8 mouse cellular contexts compared by ENCODE assay signal in genomic region chr10:77251223-77251783, GRCm38 (mm10). TPM values are rescaled to one million over a fixed set of nuclear protein-coding genes. Genes with fewer than 3 reads are reported as not detected.
DNase-seq lines count a peak whose midpoint lies in the region; ATAC-seq lines count a peak whose summit lies in the region.

No protein-coding gene starts in this region.

- peaks cover 42% of the 10 kb centered on the region for H3K4me1 ChIP-seq in embryonic facial prominence, embryonic 15.5 days
- H3K4me1 ChIP-seq in stomach, embryonic 14.5 days (ENCODE audit: control insufficient read depth, insufficient read depth, low read length): peaks cover 40% of the 10 kb centered on the region

- H3K36me3 ChIP-seq in embryonic facial prominence, embryonic 15.5 days: no peaks in the 10 kb centered on the region
- no peaks in the 10 kb centered on the region for H3K36me3 ChIP-seq in stomach, embryonic 14.5 days (ENCODE audit: control insufficient read depth, insufficient read depth, low read length)

- no peak for ATAC-seq in embryonic facial prominence, embryonic 15.5 days (ENCODE audit: insufficient number of reproducible peaks, low FRiP score, low TSS enrichment, low read depth)
- no peak; the same call in 1 of the 2 replicates for ATAC-seq in stomach, embryonic 14.5 days (ENCODE audit: insufficient number of reproducible peaks, insufficient read depth, low FRiP score, low read depth)

- DNase-seq in left cerebral cortex, adult 18-20 months (ENCODE audit: low spot score in 2 of 2): peak; percentile 39
- DNase-seq in left cerebral cortex, adult 11 months (ENCODE audit: low spot score): no peak
- DNase-seq in adrenal gland, adult 8-10 months: peak; percentile 87
- peak; percentile 66 to 77 for DNase-seq in kidney, postnatal 4 days
- no peak for DNase-seq in spleen, postnatal 14 days (ENCODE audit: low spot score in 2 of 2)
- DNase-seq in layer of hippocampus, adult 11-12 months (ENCODE audit: low spot score): no peak

- no peaks in the 10 kb centered on the region for H3K9me3 ChIP-seq in embryonic facial prominence, embryonic 15.5 days (replicated peaks)
- H3K9me3 ChIP-seq in stomach, embryonic 14.5 days (ENCODE audit: control insufficient read depth, low read depth, low read length): no peaks in the 10 kb centered on the region

- WGBS in embryonic facial prominence, embryonic 15.5 days: 40% methylated on average over 18 of the region's 18 CpGs
- WGBS in stomach, embryonic 14.5 days: 32% methylated on average over 18 of the region's 18 CpGs

- H3K27me3 ChIP-seq in embryonic facial prominence, embryonic 15.5 days: no peaks in the 10 kb centered on the region
- no peaks in the 10 kb centered on the region for H3K27me3 ChIP-seq in stomach, embryonic 14.5 days (ENCODE audit: control insufficient read depth, insufficient read depth, low read length)

- 0 out of 2 replicates have a peak overlapping the region, but pooled peaks have one; percentile 10 for H3K4me2 ChIP-seq in embryonic facial prominence, embryonic 15.5 days (replicated peaks)
- peak overlapping the region; percentile 35 for H3K4me2 ChIP-seq in stomach, embryonic 14.5 days (replicated peaks; ENCODE audit: low read depth, low read length)

- peak overlapping the region; percentile 23; the same call in 1 of the 2 replicates for H3K27ac ChIP-seq in embryonic facial prominence, embryonic 15.5 days (replicated peaks)
- peak overlapping the region; percentile 63; the same call in 1 of the 2 replicates for H3K27ac ChIP-seq in stomach, embryonic 14.5 days (ENCODE audit: low read length)

- no peak overlapping the region for H3K9ac ChIP-seq in embryonic facial prominence, embryonic 15.5 days
- no peak overlapping the region for H3K9ac ChIP-seq in stomach, embryonic 14.5 days (replicated peaks; ENCODE audit: low read depth, low read length)

- no peak overlapping the region for H3K4me3 ChIP-seq in embryonic facial prominence, embryonic 15.5 days (replicated peaks)
- H3K4me3 ChIP-seq in stomach, embryonic 14.5 days (ENCODE audit: low read depth, low read length): no peak overlapping the region

RNA-seq across cellular contexts. Expression of gene Pofut2, which starts 7.7 kb away (rescaled TPM):
- total RNA-seq in left cerebral cortex, adult 18-20 months (2021): 10 to 100 TPM; 33.4 to 37.9 TPM
- 10 to 100 TPM; 82.9 to 90.5 (median 87.2) TPM for total RNA-seq in adrenal gland, adult 8-10 months (2022)
- 162 and 166 TPM in 2 replicates for polyA plus RNA-seq in embryonic facial prominence, embryonic 15.5 days (2015; fragmentation: Nextera tagmentation; extraction: Ambion mirVana)
- polyA plus RNA-seq in stomach, embryonic 14.5 days (2014; fragmentation: Nextera tagmentation; extraction: Ambion mirVana): 119 and 129 TPM in 2 replicates

Comparison
In these comparisons a context has a peak if more than half of its experiments do, and no peak if none do; other contexts are left out.
1. DNase-seq: peak in left cerebral cortex, adult 18-20 months (2 of 2), adrenal gland, adult 8-10 months (single experiment) and kidney, postnatal 4 days (2 of 2); none in left cerebral cortex, adult 11 months (single experiment), spleen, postnatal 14 days (0 of 2) and layer of hippocampus, adult 11-12 months (single experiment).